Mouse (Mus musculus): ENCODE results near the gene Vash1. TPM values are rescaled to one million over a fixed set of nuclear protein-coding genes. Genes with fewer than 3 reads are reported as not detected.

Vash1 gene
- total RNA-seq, 2 experiments from 2014 or later = 67.5 to 70.2 TPM

- intact Hi-C loops (cut with DNase I) = no loop called here
- no peak for DNase-seq (ENCODE audit: low spot score in 2 of 2)
Measured at GRCm38 (mm10) chr12:86702690-86703089, 24.2 kb downstream of the Vash1 start.

GRCm38 (mm10) chr12:86705843-86706242, 27.3 kb downstream of the Vash1 start:
- intact Hi-C loops (cut with DNase I) = no loop called here
- DNase-seq (ENCODE audit: low spot score in 2 of 2) = no peak

GRCm38 (mm10) chr12:86714026-86714425, 35.5 kb downstream of the Vash1 start:
- intact Hi-C loops (cut with DNase I) = no loop called here
- no peak for DNase-seq (ENCODE audit: low spot score in 2 of 2)

- DNase-seq (ENCODE audit: low spot score in 2 of 2) = peak; percentile 74 to 82
- intact Hi-C loops (cut with DNase I) = no loop called here
Measured at GRCm38 (mm10) chr12:86715401-86715800, 36.9 kb downstream of the Vash1 start.

GRCm38 (mm10) chr12:86716962-86717361, 38.5 kb downstream of the Vash1 start:
- DNase-seq (ENCODE audit: low spot score in 2 of 2) = no peak
- intact Hi-C loops (cut with DNase I) = no loop called here

GRCm38 (mm10) chr12:86719961-86720639, 41.6 kb downstream of the Vash1 start:
- DNase-seq (ENCODE audit: low spot score in 2 of 2) = no peak
- intact Hi-C loops (cut with DNase I) = no loop called here

- intact Hi-C loops (cut with DNase I) = no loop called here
- no peak for DNase-seq (ENCODE audit: low spot score in 2 of 2)
Measured at GRCm38 (mm10) chr12:86721453-86721852, 43.0 kb downstream of the Vash1 start.

GRCm38 (mm10) chr12:86724300-86724699, 45.8 kb downstream of the Vash1 start:
- intact Hi-C loops (cut with DNase I) = no loop called here
- DNase-seq (ENCODE audit: low spot score in 2 of 2) = no peak

GRCm38 (mm10) chr12:86725706-86726105, 47.2 kb downstream of the Vash1 start:
- peak; percentile 43 for DNase-seq (ENCODE audit: low spot score in 2 of 2)
- intact Hi-C loops (cut with DNase I) = no loop called here

- intact Hi-C loops (cut with DNase I) = no loop called here
- peak; percentile 94 to 96 for DNase-seq (ENCODE audit: low spot score in 2 of 2)
Measured at GRCm38 (mm10) chr12:86726120-86726640, 47.7 kb downstream of the Vash1 start, which contains the start of gene Angel1. Gene Angel1, minus strand, starts transcription at chr12:86726460.

- DNase-seq (ENCODE audit: low spot score in 2 of 2) = no peak
- intact Hi-C loops (cut with DNase I) = no loop called here
Measured at GRCm38 (mm10) chr12:86734319-86734810, 55.9 kb downstream of the Vash1 start, which contains the start of gene Lrrc74a. Gene Lrrc74a, plus strand, starts transcription at chr12:86734369.

Other genes starting within 250 kb of the Vash1 start
- 1 to 10 TPM; 8.3 to 8.8 TPM for gene Angel1, start 47.8 kb downstream of the Vash1 start, total RNA-seq (2021)
- not detected for gene Lrrc74a, start 55.7 kb downstream of the Vash1 start, total RNA-seq (2021)
- gene Irf2bpl, start 206.1 kb downstream of the Vash1 start, total RNA-seq (2021) = 10 to 100 TPM; 74.0 to 78.2 TPM

Measured in left cerebral cortex, postnatal 14 days (tissue).